Mouse (Mus musculus) midbrain, postnatal 0 days (tissue): ENCODE measurements around the gene Senp2. TPM values are rescaled to one million over a fixed set of nuclear protein-coding genes. Genes with fewer than 3 reads are reported as not detected.

ENCODE experiments used
- ATAC-seq: fragments of 200-750 bp; cut with Nextera tagmentation; 2 replicates; pipeline ENCODE4 v1.8.0; 2017; ENCODE audit warnings: moderate number of reproducible peaks, mild to moderate bottlenecking, moderate TSS enrichment, moderate library complexity; ENCODE audit not compliant: low FRiP score
- DNase-seq: peaks from one replicate; pipeline ENCODE4 v3.0.0-alpha.2; 2015; ENCODE audit warnings: low spot score
- H3K27ac ChIP-seq: fragments of 300-500 bp; sonication (generic); 2 replicates; pipeline ENCODE4 v1.5.1; 2014; ENCODE audit warnings: low read depth, mild to moderate bottlenecking, low read length, mixed read lengths
- H3K27me3 ChIP-seq: fragments of 300-500 bp; sonication (generic); 2 replicates; pipeline ENCODE4 v1.6.1; 2014; ENCODE audit warnings: low read length, control low read depth, mixed read lengths; ENCODE audit not compliant: insufficient read depth
- H3K36me3 ChIP-seq: fragments of 300-500 bp; sonication (generic); 2 replicates; pipeline ENCODE4 v1.6.1; 2014; ENCODE audit warnings: low read length, control low read depth, mixed read lengths; ENCODE audit not compliant: insufficient read depth
- H3K4me1 ChIP-seq: fragments of 300-500 bp; sonication (generic); 2 replicates; pipeline ENCODE4 v1.6.1; 2014; ENCODE audit warnings: mild to moderate bottlenecking, control low read depth, antibody characterized with exemption, low read length, mixed read lengths; ENCODE audit not compliant: insufficient read depth
- H3K4me2 ChIP-seq: fragments of 300-500 bp; sonication (generic); 2 replicates; pipeline ENCODE4 v1.6.1; 2014; ENCODE audit warnings: low read depth, mild to moderate bottlenecking, low read length, mixed read lengths; ENCODE audit not compliant: poor library complexity, severe bottlenecking
- H3K4me3 ChIP-seq: fragments of 300-500 bp; sonication (generic); 2 replicates; pipeline ENCODE4 v1.5.1; 2014; ENCODE audit warnings: low read depth, mild to moderate bottlenecking, low read length, moderate library complexity
- H3K9ac ChIP-seq: fragments of 300-500 bp; sonication (generic); replicated peaks from 2 replicates; pipeline ENCODE4 v1.6.1; 2014; ENCODE audit warnings: mild to moderate bottlenecking, low read length, moderate library complexity, mixed read lengths; ENCODE audit not compliant: poor library complexity, severe bottlenecking
- H3K9me3 ChIP-seq: fragments of 300-500 bp; sonication (generic); 2 replicates; pipeline ENCODE4 v1.6.1; 2016; ENCODE audit warnings: low read length, control low read depth
- CTCF ChIP-seq: IDR thresholded peaks from 2 replicates; pipeline ENCODE4 v1.5.1; 2016; ENCODE audit warnings: antibody characterized with exemption, mild to moderate bottlenecking
- WGBS: fragments of 180-500 bp; shearing (Covaris S2); extraction: QIAGEN DNeasy Blood & Tissue Kit; methylation state at CpG from one replicate; pipeline ENCODE4 v1.1.7; 2014; 5-methylcytosine and 5-hydroxymethylcytosine counted together
- polyA plus RNA-seq: library from polyadenylated mRNA; unstranded; fragments of >200 nt; fragmentation: Nextera tagmentation; extraction: Ambion mirVana; gene quantifications from 2 replicates; pipeline ENCODE4 v1.2.1, GENCODE M21; 2015
- total RNA-seq: library from RNA; depleted of rRNA; stranded (reverse); fragments of >200 nt; gene quantifications from 2 replicates; pipeline ENCODE4 v1.2.3, GENCODE M21; 2014

Senp2 gene
- total and polyA plus RNA-seq, 2 experiments from 2014 or later, result 35.2 to 48.4 TPM

GRCm38 (mm10) chr16:21991774-21992173, 17.5 kb upstream of the Senp2 start:
- ATAC-seq (no peak), DNase-seq (no peak)
- TF ChIP-seq CTCF, result no peak
- WGBS, result 89% methylated on average over 2 of the region's 2 CpGs
- H3K27me3 ChIP-seq, result no peaks in the 10 kb centered on the region
- no peak overlapping the region for H3K4me3 ChIP-seq
- no peaks in the 10 kb centered on the region for H3K4me1 ChIP-seq
- no peaks in the 10 kb centered on the region for H3K9me3 ChIP-seq
- H3K27ac ChIP-seq, result no peak overlapping the region
- H3K4me2 ChIP-seq, result no peak overlapping the region
- no peaks in the 10 kb centered on the region for H3K36me3 ChIP-seq
- H3K9ac ChIP-seq, result no peak overlapping the region

- 11% methylated on average over 16 of the region's 16 CpGs for WGBS
- no peak for TF ChIP-seq CTCF
- H3K4me1 ChIP-seq, result no peaks in the 10 kb centered on the region
- no peak within 1 kb of the TSS for H3K27ac ChIP-seq
- no peaks in the 10 kb centered on the region for H3K27me3 ChIP-seq
- ATAC-seq (no peak), DNase-seq (peak; percentile 11)
- no peaks in the 10 kb centered on the region for H3K36me3 ChIP-seq
- H3K4me2 ChIP-seq, result peak within 1 kb of the TSS; percentile 51
- H3K9ac ChIP-seq, result no peak within 1 kb of the TSS
- peak within 1 kb of the TSS; percentile 27 for H3K4me3 ChIP-seq
- H3K9me3 ChIP-seq, result no peaks in the 10 kb centered on the region
Measured at GRCm38 (mm10) chr16:21995304-21995703, 14.0 kb upstream of the Senp2 start, which contains the start of gene Liph. Liph (minus strand) TSS chr16:21995663.

GRCm38 (mm10) chr16:21996402-21996801, 12.9 kb upstream of the Senp2 start:
- ATAC-seq (no peak), DNase-seq (no peak)
- no peak overlapping the region for H3K4me3 ChIP-seq
- 72% methylated on average over 4 of the region's 4 CpGs for WGBS
- H3K36me3 ChIP-seq, result no peaks in the 10 kb centered on the region
- no peak for TF ChIP-seq CTCF
- H3K9me3 ChIP-seq, result no peaks in the 10 kb centered on the region
- no peak overlapping the region for H3K9ac ChIP-seq
- no peak overlapping the region for H3K4me2 ChIP-seq
- no peak overlapping the region for H3K27ac ChIP-seq
- H3K4me1 ChIP-seq, result no peaks in the 10 kb centered on the region
- no peaks in the 10 kb centered on the region for H3K27me3 ChIP-seq

GRCm38 (mm10) chr16:21996881-21997641, 12.2 kb upstream of the Senp2 start:
- Histone ChIP-seq H3K4me1 (no peaks in the 10 kb centered on the region), H3K27ac (no peak overlapping the region), H3K36me3 (no peaks in the 10 kb centered on the region), H3K9ac (no peak overlapping the region), H3K27me3 (no peaks in the 10 kb centered on the region), H3K9me3 (no peaks in the 10 kb centered on the region), H3K4me3 (no peak overlapping the region), H3K4me2 (no peak overlapping the region)
- no peak for ATAC-seq
- DNase-seq, result no peak
- no peak for TF ChIP-seq CTCF
- 72% methylated on average over 5 of the region's 5 CpGs for WGBS

GRCm38 (mm10) chr16:21998061-21998460, 11.2 kb upstream of the Senp2 start:
- Histone ChIP-seq H3K36me3 (no peaks in the 10 kb centered on the region), H3K4me1 (no peaks in the 10 kb centered on the region), H3K4me3 (no peak overlapping the region), H3K4me2 (no peak overlapping the region), H3K27me3 (no peaks in the 10 kb centered on the region), H3K27ac (no peak overlapping the region), H3K9ac (no peak overlapping the region), H3K9me3 (no peaks in the 10 kb centered on the region)
- no peak for DNase-seq
- TF ChIP-seq CTCF, result no peak
- no peak for ATAC-seq
- WGBS, result 84% methylated on average over 5 of the region's 5 CpGs

- no peaks in the 10 kb centered on the region for H3K4me1 ChIP-seq
- no peak for TF ChIP-seq CTCF
- no peak overlapping the region for H3K27ac ChIP-seq
- no peaks in the 10 kb centered on the region for H3K27me3 ChIP-seq
- ATAC-seq, result no peak
- DNase-seq, result no peak
- no peak overlapping the region for H3K9ac ChIP-seq
- H3K4me3 ChIP-seq, result no peak overlapping the region
- WGBS, result 83% methylated on average over 4 of the region's 4 CpGs
- H3K36me3 ChIP-seq, result no peaks in the 10 kb centered on the region
- H3K9me3 ChIP-seq, result no peaks in the 10 kb centered on the region
- H3K4me2 ChIP-seq, result no peak overlapping the region
Measured at GRCm38 (mm10) chr16:21999941-22000690, 9.2 kb upstream of the Senp2 start.
